Mouse (Mus musculus): ENCODE measurements at regions not wholly inside any gene's neighbourhood (a gene's known extent, or its start where the extent isn't known, plus 50 kb on each side); places are given as distances from the start of the nearest gene placed in this dataset.

- peaks cover 15% of the 10 kb centered on the region for H3K9me3 ChIP-seq (replicated peaks)
- H3K4me1 ChIP-seq (ENCODE audit: insufficient read depth, low read depth, low read length) = no peaks in the 10 kb centered on the region
- H3K4me3 ChIP-seq (ENCODE audit: low read depth, low read length) = no peak overlapping the region
- ATAC-seq (ENCODE audit: extremely low read depth, insufficient number of reproducible peaks, low FRiP score, poor library complexity, severe bottlenecking) = no peak
- DNase-seq (ENCODE audit: low spot score) = no peak
- TF ChIP-seq POLR2AphosphoS5 (IDR thresholded peaks at IDR 0.05; ENCODE audit: insufficient replicate concordance, low read depth, low read length) = no peak
- TF ChIP-seq CTCF (IDR thresholded peaks at IDR 0.05; ENCODE audit: low read depth, low read length) = no peak
- TF ChIP-seq GATA1 (IDR thresholded peaks at IDR 0.05; ENCODE audit: borderline replicate concordance, low read length) = no peak
- no peak for TF ChIP-seq GATA2 (IDR thresholded peaks at IDR 0.05; ENCODE audit: borderline replicate concordance, low read depth, low read length)
- TF ChIP-seq TAL1 (conservative IDR thresholded peaks at IDR 0.05; ENCODE audit: low read depth, low read length) = no peak
- no peaks in the 10 kb centered on the region for H3K36me3 ChIP-seq (replicated peaks)
- H3K27me3 ChIP-seq (ENCODE audit: insufficient read depth, low read length) = no peaks in the 10 kb centered on the region
These were observed 98.2 kb downstream of the Plk2 start for GRCm38 (mm10) chr13:110493002-110493552.

- TF ChIP-seq GATA2 (IDR thresholded peaks at IDR 0.05; ENCODE audit: borderline replicate concordance, low read depth, low read length) (no peak), TAL1 (conservative IDR thresholded peaks at IDR 0.05; ENCODE audit: low read depth, low read length) (no peak), CTCF (IDR thresholded peaks at IDR 0.05; ENCODE audit: low read depth, low read length) (no peak), GATA1 (IDR thresholded peaks at IDR 0.05; ENCODE audit: borderline replicate concordance, low read length) (no peak), POLR2AphosphoS5 (IDR thresholded peaks at IDR 0.05; ENCODE audit: insufficient replicate concordance, low read depth, low read length) (no peak)
- no peaks in the 10 kb centered on the region for H3K36me3 ChIP-seq (replicated peaks)
- H3K4me3 ChIP-seq (ENCODE audit: low read depth, low read length) = no peak overlapping the region
- H3K4me1 ChIP-seq (ENCODE audit: insufficient read depth, low read depth, low read length) = no peaks in the 10 kb centered on the region
- ATAC-seq (ENCODE audit: extremely low read depth, insufficient number of reproducible peaks, low FRiP score, poor library complexity, severe bottlenecking) (no peak), DNase-seq (ENCODE audit: low spot score) (no peak)
- H3K9me3 ChIP-seq (replicated peaks) = peaks cover 15% of the 10 kb centered on the region
- no peaks in the 10 kb centered on the region for H3K27me3 ChIP-seq (ENCODE audit: insufficient read depth, low read length)
These were observed 102.6 kb downstream of the Plk2 start for GRCm38 (mm10) chr13:110497461-110497860.

GRCm38 (mm10) chr13:110507814-110508362, 113.0 kb downstream of the Plk2 start:
- ATAC-seq (ENCODE audit: extremely low read depth, insufficient number of reproducible peaks, low FRiP score, poor library complexity, severe bottlenecking) (no peak), DNase-seq (ENCODE audit: low spot score) (no peak)
- Histone ChIP-seq H3K9me3 (replicated peaks) (peaks cover 5% of the 10 kb centered on the region; the same call in 1 of the 2 replicates), H3K36me3 (replicated peaks) (no peaks in the 10 kb centered on the region), H3K4me3 (ENCODE audit: low read depth, low read length) (no peak overlapping the region), H3K27me3 (ENCODE audit: insufficient read depth, low read length) (no peaks in the 10 kb centered on the region), H3K4me1 (ENCODE audit: insufficient read depth, low read depth, low read length) (no peaks in the 10 kb centered on the region)
- TF ChIP-seq CTCF (IDR thresholded peaks at IDR 0.05; ENCODE audit: low read depth, low read length) (no peak), GATA2 (IDR thresholded peaks at IDR 0.05; ENCODE audit: borderline replicate concordance, low read depth, low read length) (no peak), POLR2AphosphoS5 (IDR thresholded peaks at IDR 0.05; ENCODE audit: insufficient replicate concordance, low read depth, low read length) (no peak), TAL1 (conservative IDR thresholded peaks at IDR 0.05; ENCODE audit: low read depth, low read length) (no peak), GATA1 (IDR thresholded peaks at IDR 0.05; ENCODE audit: borderline replicate concordance, low read length) (no peak)

GRCm38 (mm10) chr13:110517986-110518385, 123.1 kb downstream of the Plk2 start:
- peaks cover 10% of the 10 kb centered on the region for H3K9me3 ChIP-seq (replicated peaks)
- no peaks in the 10 kb centered on the region for H3K36me3 ChIP-seq (replicated peaks)
- TF ChIP-seq GATA1 (IDR thresholded peaks at IDR 0.05; ENCODE audit: borderline replicate concordance, low read length) (no peak), CTCF (IDR thresholded peaks at IDR 0.05; ENCODE audit: low read depth, low read length) (no peak)
- no peak overlapping the region for H3K4me3 ChIP-seq (ENCODE audit: low read depth, low read length)
- no peaks in the 10 kb centered on the region for H3K4me1 ChIP-seq (ENCODE audit: insufficient read depth, low read depth, low read length)
- H3K27me3 ChIP-seq (ENCODE audit: insufficient read depth, low read length) = no peaks in the 10 kb centered on the region
- ATAC-seq (ENCODE audit: extremely low read depth, insufficient number of reproducible peaks, low FRiP score, poor library complexity, severe bottlenecking) (no peak), DNase-seq (ENCODE audit: low spot score) (no peak)

- Histone ChIP-seq H3K9me3 (replicated peaks) (peaks cover 6% of the 10 kb centered on the region; the same call in 1 of the 2 replicates), H3K4me3 (ENCODE audit: low read depth, low read length) (no peak overlapping the region), H3K27me3 (ENCODE audit: insufficient read depth, low read length) (no peaks in the 10 kb centered on the region), H3K4me1 (ENCODE audit: insufficient read depth, low read depth, low read length) (no peaks in the 10 kb centered on the region), H3K36me3 (replicated peaks) (no peaks in the 10 kb centered on the region)
- ATAC-seq (ENCODE audit: extremely low read depth, insufficient number of reproducible peaks, low FRiP score, poor library complexity, severe bottlenecking) = no peak
- TF ChIP-seq GATA2 (IDR thresholded peaks at IDR 0.05; ENCODE audit: borderline replicate concordance, low read depth, low read length) (no peak), CTCF (IDR thresholded peaks at IDR 0.05; ENCODE audit: low read depth, low read length) (no peak), TAL1 (conservative IDR thresholded peaks at IDR 0.05; ENCODE audit: low read depth, low read length) (no peak), GATA1 (IDR thresholded peaks at IDR 0.05; ENCODE audit: borderline replicate concordance, low read length) (no peak), POLR2AphosphoS5 (IDR thresholded peaks at IDR 0.05; ENCODE audit: insufficient replicate concordance, low read depth, low read length) (no peak)
- DNase-seq (ENCODE audit: low spot score) = no peak
These were observed 128.1 kb downstream of the Plk2 start for GRCm38 (mm10) chr13:110522974-110523373.

- no peak for DNase-seq (ENCODE audit: low spot score)
- no peaks in the 10 kb centered on the region for H3K27me3 ChIP-seq (ENCODE audit: insufficient read depth, low read length)
- no peak overlapping the region for H3K4me3 ChIP-seq (ENCODE audit: low read depth, low read length)
- ATAC-seq (ENCODE audit: extremely low read depth, insufficient number of reproducible peaks, low FRiP score, poor library complexity, severe bottlenecking) = no peak
- H3K36me3 ChIP-seq (replicated peaks) = no peaks in the 10 kb centered on the region
- H3K9me3 ChIP-seq (replicated peaks) = peaks cover 14% of the 10 kb centered on the region
- TF ChIP-seq GATA2 (IDR thresholded peaks at IDR 0.05; ENCODE audit: borderline replicate concordance, low read depth, low read length) = no peak
- no peak for TF ChIP-seq POLR2AphosphoS5 (IDR thresholded peaks at IDR 0.05; ENCODE audit: insufficient replicate concordance, low read depth, low read length)
- TF ChIP-seq TAL1 (conservative IDR thresholded peaks at IDR 0.05; ENCODE audit: low read depth, low read length) = no peak
- no peak for TF ChIP-seq CTCF (IDR thresholded peaks at IDR 0.05; ENCODE audit: low read depth, low read length)
- TF ChIP-seq GATA1 (IDR thresholded peaks at IDR 0.05; ENCODE audit: borderline replicate concordance, low read length) = no peak
- no peaks in the 10 kb centered on the region for H3K4me1 ChIP-seq (ENCODE audit: insufficient read depth, low read depth, low read length)
These were observed 132.8 kb downstream of the Plk2 start for GRCm38 (mm10) chr13:110527681-110528080.

All from G1E (cell line).